Comparison of ENCODE assay signal across 9 mouse cellular contexts in genomic region chr7:99304029-99304428, GRCm38 (mm10). TPM values are rescaled to one million over a fixed set of nuclear protein-coding genes. Genes with fewer than 3 reads are reported as not detected.
DNase-seq lines count a peak whose midpoint lies in the region; ATAC-seq and TF ChIP-seq lines count a peak whose summit lies in the region.
"Had no signal": no experiment of that assay in that cellular context is flagged by ENCODE, and none has a peak within 500 bp of the region (broad histone marks: within the 10 kb centered on the region; RNA-seq: fewer than 3 reads in every experiment).

No protein-coding gene starts in this region.

- no peak for TF ChIP-seq CTCF in layer of hippocampus, adult 2 months (conservative IDR thresholded peaks at IDR 0.05)
- TF ChIP-seq CTCF in embryonic fibroblast, embryonic 13.5 days (IDR thresholded peaks at IDR 0.05; ENCODE audit: borderline replicate concordance, insufficient read depth, low read length), result no peak
- no peak for TF ChIP-seq CTCF in hindbrain, postnatal 0 days (IDR thresholded peaks at IDR 0.05; ENCODE audit: low read depth)

- peaks cover 14% of the 10 kb centered on the region for H3K4me1 ChIP-seq in embryonic fibroblast, embryonic 13.5 days (ENCODE audit: control insufficient read depth, insufficient read depth, low read length)
- H3K4me1 ChIP-seq in hindbrain, postnatal 0 days (ENCODE audit: insufficient read depth, low read length), result peaks cover 15% of the 10 kb centered on the region

- H3K4me2 ChIP-seq in hindbrain, postnatal 0 days (ENCODE audit: low read depth, low read length), result no peak overlapping the region

- peak; percentile 48; the same call in 1 of the 2 replicates for ATAC-seq in hindbrain, postnatal 0 days

- H3K27ac ChIP-seq in layer of hippocampus, adult 2 months, result peak overlapping the region; percentile 32; the same call in 1 of the 2 replicates
- peak overlapping the region; percentile 63 for H3K27ac ChIP-seq in embryonic fibroblast, embryonic 13.5 days (ENCODE audit: insufficient read depth, low read length)
- peak overlapping the region; percentile 55; the same call in 1 of the 2 replicates for H3K27ac ChIP-seq in hindbrain, postnatal 0 days

- DNase-seq in layer of hippocampus, adult 2 months (ENCODE audit: low spot score in 2 of 2), result no peak
- no peak for DNase-seq in layer of hippocampus, adult 11-12 months (ENCODE audit: low spot score)
- DNase-seq in hindbrain, postnatal 0 days (ENCODE audit: low spot score), result peak; percentile 31
- DNase-seq in retina, postnatal 1 day, result peak; percentile 84
- no peak for DNase-seq in spleen, postnatal 4 days (ENCODE audit: low spot score in 2 of 2)
- no peak for DNase-seq in cerebellum, postnatal 25 days
- DNase-seq in lung, postnatal 10 days, result no peak
- DNase-seq: thymus, adult 2 months had no signal

- no peaks in the 10 kb centered on the region for H3K36me3 ChIP-seq in hindbrain, postnatal 0 days (ENCODE audit: insufficient read depth, low read length)

- 18% methylated on average over 6 of the region's 6 CpGs for WGBS in hindbrain, postnatal 0 days

- no peaks in the 10 kb centered on the region for H3K27me3 ChIP-seq in hindbrain, postnatal 0 days (ENCODE audit: insufficient read depth, low read length)

- no peak for TF ChIP-seq POLR2A in embryonic fibroblast, embryonic 13.5 days (IDR thresholded peaks at IDR 0.05; ENCODE audit: low read depth, low read length)

- no peak overlapping the region for H3K4me3 ChIP-seq in layer of hippocampus, adult 2 months
- H3K4me3 ChIP-seq in embryonic fibroblast, embryonic 13.5 days (ENCODE audit: insufficient read depth, low read length), result no peak overlapping the region
- H3K4me3 ChIP-seq in hindbrain, postnatal 0 days (ENCODE audit: low read length), result no peak overlapping the region

- no peak overlapping the region for H3K9ac ChIP-seq in hindbrain, postnatal 0 days (replicated peaks; ENCODE audit: low read length)

- no peaks in the 10 kb centered on the region for H3K9me3 ChIP-seq in hindbrain, postnatal 0 days (ENCODE audit: low read length)

RNA-seq across cellular contexts. Expression of gene Map6, which starts 36.8 kb away (rescaled TPM):
- 10 to 100 TPM; 96.6 to 98.6 TPM for total RNA-seq in layer of hippocampus, adult 2 months (2021)
- polyA plus RNA-seq in embryonic fibroblast, embryonic 13.5 days (2011; ENCODE audit: insufficient read length, low read depth, missing spikeins), result 52.9 and 77.8 TPM in 2 replicates
- total RNA-seq in hindbrain, postnatal 0 days (2014; rRNA removed), result 292 and 327 TPM in 2 replicates
- polyA plus RNA-seq in hindbrain, postnatal 0 days (2015; fragmentation: Nextera tagmentation; extraction: Ambion mirVana), result 97.4 and 111 TPM in 2 replicates

RNA-seq across cellular contexts. Expression of gene Serpinh1, which starts 49.0 kb away (rescaled TPM):
- total RNA-seq in layer of hippocampus, adult 2 months (2021), result 10 to 100 TPM; 20.7 to 21.1 TPM
- polyA plus RNA-seq in embryonic fibroblast, embryonic 13.5 days (2011; ENCODE audit: insufficient read length, low read depth, missing spikeins), result 2,134 and 2,700 TPM in 2 replicates
- total RNA-seq in hindbrain, postnatal 0 days (2014; rRNA removed), result 214 and 215 TPM in 2 replicates
- polyA plus RNA-seq in hindbrain, postnatal 0 days (2015; fragmentation: Nextera tagmentation; extraction: Ambion mirVana), result 161 TPM in 2 replicates

Comparison
In these comparisons a context has a peak if more than half of its experiments do, and no peak if none do; other contexts are left out.
1. DNase-seq: peak in hindbrain, postnatal 0 days (single experiment) and retina, postnatal 1 day (single experiment); none in layer of hippocampus, adult 2 months (0 of 2), layer of hippocampus, adult 11-12 months (single experiment), spleen, postnatal 4 days (0 of 2), cerebellum, postnatal 25 days (0 of 2) and lung, postnatal 10 days (single experiment).
2. Peak in every context shown above with its lines, with median percentiles within 50 percentile points of each other: H3K27ac ChIP-seq.